10 mouse cellular contexts compared by ENCODE assay signal in genomic region chr11:114477365-114477764, GRCm38 (mm10).
DNase-seq lines count a peak whose midpoint lies in the region; TF ChIP-seq lines count a peak whose summit lies in the region.
"Had no signal": no experiment of that assay in that cellular context is flagged by ENCODE, and none has a peak within 500 bp of the region (broad histone marks: within the 10 kb centered on the region; RNA-seq: fewer than 3 reads in every experiment).

No protein-coding gene starts in this region.

- peak; percentile 21 for DNase-seq in adrenal gland, postnatal 10 days
- no peak for DNase-seq in adrenal gland, postnatal 4 days (ENCODE audit: low spot score in 2 of 2)
- DNase-seq in layer of hippocampus, adult 2 months (ENCODE audit: low spot score in 2 of 2), result no peak
- DNase-seq in layer of hippocampus, adult 8-10 months (ENCODE audit: low spot score in 2 of 2), result no peak
- peak; percentile 86 for DNase-seq in ES-CJ7 (ENCODE audit: low read depth, low spot score)
- peak; percentile 17 for DNase-seq in induced T-regulatory cell, adult 2 months (ENCODE audit: low read depth)
- no peak for DNase-seq in neural tube, embryonic 10.5 days (ENCODE audit: extremely low spot score, low spot score)
- DNase-seq in gastrocnemius, postnatal 14 days, result no peak

- intact Hi-C loops in gastrocnemius, postnatal 14 days (cut with DNase I; ENCODE audit: low total_unique reads), result no loop called here

- no peak overlapping the region for H3K27ac ChIP-seq in layer of hippocampus, adult 2 months
- H3K27ac ChIP-seq: midbrain, embryonic 12.5 days had no signal

- H3K4me3 ChIP-seq in layer of hippocampus, adult 2 months, result no peak overlapping the region
- H3K4me3 ChIP-seq: embryonic facial prominence, embryonic 13.5 days; midbrain, embryonic 12.5 days had no signal

- peak; percentile 71 for TF ChIP-seq CTCF in layer of hippocampus, adult 2 months (conservative IDR thresholded peaks at IDR 0.05)

Comparison
In these comparisons a context has a peak if more than half of its experiments do, and no peak if none do; other contexts are left out.
1. DNase-seq: peak in adrenal gland, postnatal 10 days (single experiment), ES-CJ7 (single experiment) and induced T-regulatory cell, adult 2 months (single experiment); none in adrenal gland, postnatal 4 days (0 of 2), layer of hippocampus, adult 2 months (0 of 2), layer of hippocampus, adult 8-10 months (0 of 2), neural tube, embryonic 10.5 days (single experiment) and gastrocnemius, postnatal 14 days (single experiment).